Mouse (Mus musculus) liver, embryonic 18 days (tissue): ENCODE data around the gene Olfr1249. TPM values are rescaled to one million over a fixed set of nuclear protein-coding genes. Genes with fewer than 3 reads are reported as not detected.

Experiments used
- polyA plus RNA-seq: library from polyadenylated mRNA; depleted of rRNA; stranded (reverse); fragments of >200 nt; gene quantifications from 2 replicates; pipeline ENCODE4 v1.2.3, GENCODE M21; 2012; rRNA removed

Gene Olfr1249
- polyA plus RNA-seq: not detected in 2 replicates

DNA sequence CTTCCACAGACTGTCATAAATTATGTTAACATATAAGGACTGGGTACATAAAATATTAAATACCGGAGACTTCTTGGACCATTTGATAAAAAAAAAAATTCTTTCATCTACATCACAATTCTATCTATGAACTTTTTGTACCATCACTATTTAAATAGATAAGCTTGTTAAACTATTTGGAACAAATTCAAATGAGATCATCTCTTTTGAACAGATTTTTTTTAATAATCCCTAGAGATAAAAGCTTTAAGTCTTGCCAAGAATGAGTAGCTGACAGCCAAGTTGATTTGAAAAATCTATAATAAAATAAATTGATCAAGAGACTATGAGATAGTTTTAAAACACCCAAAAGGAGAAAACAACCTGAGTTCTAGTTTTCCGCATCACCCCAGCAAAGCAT, at the start of gene Olfr1249:
Olfr1249 (minus strand) TSS at position 101 of the 400 bp plus-strand sequence.

GRCm38 (mm10) chr2:89671836-89672235, 37.1 kb upstream of the Olfr1249 start, which contains the start of gene Olfr1251:
Gene Olfr1251 (minus strand): TSS chr2:89671936.

DNA sequence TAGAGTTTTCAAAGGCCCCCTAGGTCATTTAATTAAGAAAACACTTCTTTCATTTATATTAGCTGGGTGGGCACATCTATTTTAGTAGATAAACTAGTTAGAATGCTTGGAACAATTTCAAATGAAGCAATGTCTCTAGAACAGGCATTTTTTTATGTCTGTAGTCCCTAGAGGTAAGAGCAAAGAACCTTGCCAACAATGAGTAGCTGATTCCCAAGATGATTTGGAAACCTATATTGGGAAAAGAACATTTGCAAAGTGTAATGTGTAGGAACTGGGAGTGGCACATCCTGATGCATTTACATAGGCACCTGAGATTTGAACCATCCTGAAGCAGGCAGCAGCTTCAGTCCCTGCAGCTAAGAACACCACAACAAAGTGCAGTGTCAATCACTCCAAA, 26.6 kb upstream of the Olfr1249 start, which contains the start of gene Olfr1250:
Olfr1250 (minus strand) TSS at position 101 of the 400 bp plus-strand sequence.

GRCm38 (mm10) chr2:89618145-89618544, 16.6 kb downstream of the Olfr1249 start, which contains the start of gene Olfr1248:
Gene Olfr1248 (minus strand): TSS chr2:89618245.

GRCm38 (mm10) chr2:89614030-89614429, 20.8 kb downstream of the Olfr1249 start, which contains the start of gene Olfr1247:
Gene Olfr1247 (minus strand): TSS chr2:89614130.

GRCm38 (mm10) chr2:89593057-89593456, 41.7 kb downstream of the Olfr1249 start, which contains the start of gene Olfr1246:
Gene Olfr1246 (minus strand): TSS chr2:89593157.

Other genes with a start within 250 kb of the Olfr1249 start
- gene Olfr1238, start 225.3 kb downstream of the Olfr1249 start, polyA plus RNA-seq: not detected in 2 replicates
- gene Olfr1239, start 214.6 kb downstream of the Olfr1249 start, polyA plus RNA-seq: not detected in 2 replicates
- gene Olfr1240, start 192.0 kb downstream of the Olfr1249 start, polyA plus RNA-seq: not detected in 2 replicates
- gene Olfr1241, start 147.9 kb downstream of the Olfr1249 start, polyA plus RNA-seq: not detected in 2 replicates
- not detected in 2 replicates for gene Olfr1242, start 136.6 kb downstream of the Olfr1249 start, polyA plus RNA-seq
- not detected in 2 replicates for gene Olfr1243, start 103.5 kb downstream of the Olfr1249 start, polyA plus RNA-seq
- not detected in 2 replicates for gene Olfr1245, start 56.5 kb downstream of the Olfr1249 start, polyA plus RNA-seq
- not detected in 2 replicates for gene Olfr1246, start 41.8 kb downstream of the Olfr1249 start, polyA plus RNA-seq
- not detected in 2 replicates for gene Olfr1247, start 20.9 kb downstream of the Olfr1249 start, polyA plus RNA-seq
- gene Olfr1248, start 16.7 kb downstream of the Olfr1249 start, polyA plus RNA-seq: not detected in 2 replicates
- gene Olfr1250, start 26.5 kb upstream of the Olfr1249 start, polyA plus RNA-seq: not detected in 2 replicates
- not detected in 2 replicates for gene Olfr1251, start 37.0 kb upstream of the Olfr1249 start, polyA plus RNA-seq
- not detected in 2 replicates for gene Olfr1252, start 90.0 kb upstream of the Olfr1249 start, polyA plus RNA-seq
- not detected in 2 replicates for gene Olfr1253, start 122.1 kb upstream of the Olfr1249 start, polyA plus RNA-seq
- not detected in 2 replicates for gene Olfr1254, start 158.6 kb upstream of the Olfr1249 start, polyA plus RNA-seq
- not detected in 2 replicates for gene Olfr1255, start 177.1 kb upstream of the Olfr1249 start, polyA plus RNA-seq
- gene Olfr1256, start 206.6 kb upstream of the Olfr1249 start, polyA plus RNA-seq: not detected in 2 replicates
- not detected in 2 replicates for gene Olfr48, start 213.2 kb upstream of the Olfr1249 start, polyA plus RNA-seq
- gene Olfr1257, start 243.5 kb upstream of the Olfr1249 start, polyA plus RNA-seq: not detected in 2 replicates